Mouse (Mus musculus): ENCODE results near the gene Ndufc1.

GRCm38 (mm10) chr3:51391095-51391494 is 17.7 kb downstream of the Ndufc1 start:
- no peak for TF ChIP-seq TCF12 (IDR thresholded peaks at IDR 0.05; ENCODE audit: low read depth, low read length)
- no peak for TF ChIP-seq GATA1 (IDR thresholded peaks at IDR 0.05; ENCODE audit: low read depth, low read length)
- TF ChIP-seq SMC3 (IDR thresholded peaks at IDR 0.05; ENCODE audit: low read depth, low read length) = no peak
- no peak for TF ChIP-seq MEF2A (IDR thresholded peaks at IDR 0.05; ENCODE audit: extremely low read depth, insufficient replicate concordance, low read depth, low read length, poor library complexity, severe bottlenecking)
- no peak for TF ChIP-seq MYB (IDR thresholded peaks at IDR 0.05; ENCODE audit: low read depth, low read length)
- TF ChIP-seq ZC3H11A (IDR thresholded peaks at IDR 0.05; ENCODE audit: low read depth, low read length) = no peak
- no peak for TF ChIP-seq CTCF (IDR thresholded peaks at IDR 0.05 in 2 of 3, conservative IDR thresholded peaks at IDR 0.05 in 1 of 3; ENCODE audit: control insufficient read depth in 1 of 3, insufficient read depth in 1 of 3, low read depth in 2 of 3, low read length in 3 of 3, poor library complexity in 1 of 3, severe bottlenecking in 1 of 3)
- TF ChIP-seq USF2 (IDR thresholded peaks at IDR 0.05; ENCODE audit: borderline replicate concordance in 1 of 2, insufficient read depth in 1 of 2, low read depth in 1 of 2, low read length in 2 of 2) = no peak
- no peak for TF ChIP-seq POLR2A (IDR thresholded peaks at IDR 0.05; ENCODE audit: control insufficient read depth in 1 of 2, insufficient read depth in 1 of 2, low read depth in 1 of 2, low read length in 2 of 2, poor library complexity in 1 of 2)
